Mouse (Mus musculus) Muller cell, postnatal 12 days (primary cell): Measurements from ENCODE around the gene Mn1.

Source experiments
- DNase-seq: peaks from one replicate; pipeline ENCODE4 v3.0.0-alpha.2; 2015; ENCODE audit errors: inconsistent ontology term

Mn1 gene

DNA sequence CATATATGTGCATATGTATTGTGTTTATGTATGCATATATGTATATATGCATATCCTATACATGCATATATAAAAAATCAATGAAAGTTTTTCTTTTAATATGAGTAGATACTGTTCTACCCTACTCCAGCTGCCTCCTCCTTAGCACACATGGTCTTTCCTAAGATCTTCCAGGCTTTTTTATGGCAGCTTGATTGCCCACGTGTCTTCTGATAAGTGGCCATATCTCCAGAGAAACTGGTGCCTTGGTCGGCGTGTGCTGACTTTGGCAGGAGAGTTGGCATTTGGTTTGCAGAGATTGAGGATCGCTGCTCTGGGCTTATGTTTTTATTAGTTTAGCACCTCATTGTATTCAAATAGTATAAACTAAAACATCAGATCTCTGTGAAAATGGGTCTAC lies 68.7 kb downstream of the Mn1 start:
- DNase-seq: no peak

DNA sequence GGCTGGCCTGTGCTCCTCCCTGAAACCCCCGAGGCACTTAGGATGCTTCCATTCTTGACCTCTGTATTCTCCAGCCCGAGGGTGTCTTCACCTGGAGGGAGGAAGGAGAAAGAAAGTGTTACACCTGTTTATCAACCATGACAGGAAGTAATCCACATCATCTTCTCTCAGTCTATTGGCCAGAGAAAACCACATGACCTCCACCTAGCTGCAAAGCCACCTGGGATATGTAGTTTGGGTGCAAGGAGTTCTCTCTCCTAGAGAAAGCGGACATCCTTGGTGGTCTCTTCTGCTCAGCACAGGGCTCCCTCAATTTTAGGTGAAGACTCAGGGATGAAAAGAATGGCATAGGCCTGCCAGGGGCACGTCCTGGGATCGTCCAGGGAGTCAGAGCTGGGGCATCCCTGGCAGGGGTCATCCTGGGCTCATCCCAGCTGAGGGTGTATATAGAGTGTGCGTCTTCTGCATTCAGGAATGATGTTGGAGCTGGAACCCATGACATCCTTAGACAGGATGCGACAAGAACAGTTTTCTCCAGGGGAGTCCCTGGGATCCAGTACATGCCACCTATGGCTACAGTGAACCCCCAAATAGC lies 72.0 kb downstream of the Mn1 start:
- no peak for DNase-seq

DNA sequence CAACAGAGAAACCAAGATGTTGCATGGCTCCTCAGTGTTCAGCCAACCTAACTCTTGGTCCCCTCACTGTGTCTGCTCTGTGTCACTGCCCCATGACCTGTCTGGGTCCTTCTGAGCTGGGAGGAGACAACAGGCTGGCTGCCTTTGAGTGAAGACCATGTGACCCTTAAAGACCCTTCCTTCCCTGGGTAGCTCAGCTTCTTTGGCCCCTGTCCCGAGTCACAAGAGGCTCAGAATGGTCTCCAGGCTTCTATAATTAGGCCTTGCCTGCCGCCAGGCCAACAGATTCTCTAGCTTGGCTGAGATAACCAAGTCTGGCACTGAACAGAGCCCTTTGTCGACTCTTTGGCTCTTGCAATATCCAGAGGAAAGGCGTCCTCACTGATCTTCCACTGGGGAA lies 73.4 kb downstream of the Mn1 start:
- no peak for DNase-seq

DNA sequence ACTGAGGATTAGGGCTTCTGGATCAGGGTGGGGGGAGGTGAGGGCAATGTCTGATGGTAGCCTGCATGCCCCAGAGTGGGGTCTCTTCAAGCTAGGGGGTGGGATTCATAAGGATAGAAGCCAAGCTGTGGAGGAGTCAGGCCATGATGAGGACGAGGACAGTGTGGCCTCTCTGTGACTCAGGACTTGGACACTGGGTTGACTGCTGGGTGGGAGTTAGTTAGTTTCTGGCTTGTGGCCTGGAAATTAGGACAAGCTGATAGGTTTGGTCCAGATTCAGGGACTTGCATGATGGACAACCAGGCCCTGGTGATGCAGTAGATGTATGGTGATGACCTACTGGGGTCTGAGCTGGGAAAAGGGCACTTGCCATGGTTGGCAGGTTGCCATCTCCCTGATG lies 74.3 kb downstream of the Mn1 start:
- DNase-seq: no peak

DNA sequence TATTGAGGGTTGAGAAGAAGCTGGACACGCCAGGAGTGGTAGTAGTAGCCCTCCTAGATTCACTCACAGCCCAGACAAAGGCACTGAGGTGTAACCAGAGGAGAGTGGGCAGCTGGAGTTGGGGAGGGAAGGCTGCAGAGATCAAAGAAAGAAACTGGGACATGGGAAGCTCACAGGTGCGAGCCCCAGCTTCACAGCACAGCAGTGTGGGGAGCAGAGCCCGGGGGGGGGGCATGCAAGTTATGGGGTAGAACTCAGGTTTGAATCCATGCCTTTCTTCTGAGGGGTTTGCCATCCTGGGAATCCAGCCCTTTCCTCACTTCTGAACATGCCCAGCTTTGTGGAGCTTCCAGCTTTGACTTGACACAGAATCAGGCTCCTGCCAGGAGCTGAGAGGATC lies 82.9 kb downstream of the Mn1 start:
- no peak for DNase-seq

DNA sequence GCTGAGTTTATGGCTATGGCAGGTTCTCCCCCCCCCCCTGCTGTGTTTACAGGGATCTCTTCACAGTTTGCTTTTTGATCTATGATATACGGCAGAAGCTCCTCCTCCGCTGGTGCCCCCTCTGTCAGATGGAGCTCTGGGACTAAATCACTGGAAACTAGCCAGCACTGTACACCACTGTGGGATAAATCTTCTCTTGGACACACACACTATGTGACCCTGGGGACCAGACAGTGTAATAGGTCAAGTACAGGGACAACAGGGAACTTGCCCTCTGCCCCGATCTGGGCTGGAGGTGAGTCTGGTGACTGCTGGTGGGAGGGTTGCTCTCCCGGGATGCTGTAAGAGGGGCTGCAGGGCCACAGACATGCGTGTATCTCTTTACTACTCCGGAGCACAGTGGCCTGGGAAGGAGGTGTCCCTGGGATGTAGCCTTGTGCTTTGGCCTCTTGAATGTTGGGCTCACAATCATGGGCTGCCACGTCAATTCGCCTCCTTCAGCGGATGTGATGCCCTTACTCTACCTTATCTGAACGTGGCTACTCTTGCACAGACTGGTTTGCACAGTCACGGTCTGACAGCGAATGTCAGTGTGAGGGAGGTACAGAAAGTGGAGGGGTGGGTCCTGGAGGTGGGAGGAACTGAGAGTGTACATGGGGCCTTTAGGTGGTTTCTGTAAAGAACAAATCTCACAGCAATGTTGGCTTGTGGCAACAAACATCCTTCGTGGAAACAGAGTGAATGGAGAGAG lies 84.7 kb downstream of the Mn1 start:
- DNase-seq: no peak

DNA sequence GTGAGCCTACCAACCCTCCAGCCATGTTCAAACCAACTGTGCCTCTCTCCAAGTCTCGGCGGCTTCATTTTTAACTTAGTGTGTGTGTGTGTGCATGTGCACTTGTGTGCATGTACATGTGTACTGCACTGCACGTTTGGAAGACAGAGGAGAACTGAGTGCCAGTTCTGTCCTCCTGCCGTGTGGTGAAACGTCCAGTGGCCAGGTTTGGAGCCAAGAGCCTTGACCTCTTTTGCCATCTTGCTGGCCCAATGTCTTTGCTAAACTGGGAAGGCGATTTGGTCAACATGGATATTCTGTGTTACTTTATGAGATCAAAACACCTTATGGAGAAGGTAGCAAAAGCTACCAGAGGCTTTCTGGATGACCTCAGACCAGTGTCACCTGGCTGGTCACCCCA lies 88.1 kb downstream of the Mn1 start:
- no peak for DNase-seq

DNA sequence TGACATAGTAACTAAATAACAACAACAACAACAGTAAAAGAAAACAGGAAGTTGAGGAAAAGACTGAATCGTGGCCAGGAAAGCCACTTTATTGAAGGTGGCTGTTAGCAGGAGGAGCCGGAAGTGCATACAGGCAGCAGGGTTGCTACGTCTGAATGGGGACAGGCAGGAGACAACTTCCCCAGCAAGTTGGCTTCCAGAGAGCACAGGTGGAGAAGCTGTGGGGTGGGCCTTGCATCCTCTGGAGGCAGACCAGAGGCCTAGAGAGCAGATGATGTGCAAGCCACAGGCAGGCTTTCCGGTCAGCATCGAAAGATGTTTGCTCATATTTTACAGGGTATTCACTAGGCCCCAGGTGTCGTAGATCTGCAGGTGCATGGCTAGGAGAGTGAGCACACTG lies 88.7 kb downstream of the Mn1 start:
- no peak for DNase-seq

DNA sequence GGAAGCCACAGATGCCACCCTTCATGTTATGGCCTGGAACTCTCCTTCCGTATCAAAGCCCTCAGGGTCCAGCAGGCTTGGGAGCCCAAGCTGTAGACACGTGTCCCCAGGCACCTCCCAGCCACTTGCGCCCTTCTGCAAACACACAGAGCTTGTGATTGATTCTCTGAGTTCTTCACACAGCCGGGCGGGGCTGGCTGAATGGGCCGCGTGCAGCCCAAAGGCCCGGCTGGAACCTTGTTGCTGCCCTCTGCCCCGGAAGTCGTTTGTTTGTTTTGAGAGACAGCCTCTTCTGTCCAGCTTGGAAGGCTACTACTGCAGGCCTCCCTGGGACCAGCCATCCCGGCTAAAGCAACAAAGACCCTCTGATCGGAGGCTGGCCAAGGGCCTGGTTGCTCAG lies 89.2 kb downstream of the Mn1 start:
- DNase-seq: no peak
